Mouse (Mus musculus) E14TG2a.4 (cell line): ENCODE data around the gene Cmas.
A peak's percentile ranks its signal among the peaks of the same experiment; 100 is the strongest.

Source experiments
- H3K27me3 ChIP-seq: 2 replicates; pipeline ENCODE4 v1.6.1; 2014; ENCODE audit warnings: low read length, control low read depth; ENCODE audit not compliant: insufficient read depth
- H3K36me3 ChIP-seq: 2 replicates; pipeline ENCODE4 v1.6.1; 2014; ENCODE audit warnings: low read length, control low read depth; ENCODE audit not compliant: insufficient read depth
- H3K4me1 ChIP-seq: replicated peaks from 2 replicates; pipeline ENCODE4 v1.6.1; 2014; ENCODE audit warnings: low read depth, low read length, control low read depth
- H3K4me3 ChIP-seq: replicated peaks from 2 replicates; pipeline ENCODE4 v1.5.1; 2014; ENCODE audit warnings: mild to moderate bottlenecking, low read length
- H3K9me3 ChIP-seq: 2 replicates; pipeline ENCODE4 v1.6.1; 2014; ENCODE audit warnings: low read length, control low read depth
- CTCF ChIP-seq: conservative IDR thresholded peaks from 2 replicates; pipeline ENCODE4 v1.5.1; 2014; ENCODE audit warnings: low read length
- NANOG ChIP-seq: IDR thresholded peaks from 2 replicates; pipeline ENCODE4 v1.6.1; 2014; ENCODE audit warnings: borderline replicate concordance, low read length, mixed read lengths
- POU5F1 ChIP-seq: IDR thresholded peaks from 2 replicates; pipeline ENCODE4 v1.6.1; 2014; ENCODE audit warnings: low read length, borderline replicate concordance

Cmas gene

DNA sequence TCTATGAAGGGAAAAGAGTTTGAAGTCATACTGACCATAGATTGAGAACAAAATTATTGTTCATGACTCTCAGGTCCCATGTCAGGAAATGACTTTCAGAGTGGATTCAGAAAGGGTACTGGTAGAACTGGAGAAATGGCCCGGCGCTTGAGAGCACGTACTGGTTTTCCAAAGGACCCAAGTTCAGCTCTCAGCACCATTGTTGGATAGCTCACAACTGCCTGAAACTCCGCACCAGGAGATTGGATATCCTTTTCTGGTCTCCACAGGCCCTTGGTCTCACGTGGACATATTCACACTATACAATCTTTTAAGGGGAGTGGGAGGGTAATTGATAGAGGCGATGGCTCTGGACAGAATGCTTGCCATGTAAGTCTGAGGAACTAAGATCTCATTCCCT is 1.5 kb downstream of the Cmas start:
- Histone ChIP-seq H3K36me3 (peaks cover 50% of the 10 kb centered on the region), H3K27me3 (no peaks in the 10 kb centered on the region), H3K9me3 (no peaks in the 10 kb centered on the region), H3K4me3 (peak overlapping the region; percentile 92), H3K4me1 (peaks cover 82% of the 10 kb centered on the region)
- TF ChIP-seq POU5F1 (no peak), CTCF (no peak), NANOG (no peak)

DNA sequence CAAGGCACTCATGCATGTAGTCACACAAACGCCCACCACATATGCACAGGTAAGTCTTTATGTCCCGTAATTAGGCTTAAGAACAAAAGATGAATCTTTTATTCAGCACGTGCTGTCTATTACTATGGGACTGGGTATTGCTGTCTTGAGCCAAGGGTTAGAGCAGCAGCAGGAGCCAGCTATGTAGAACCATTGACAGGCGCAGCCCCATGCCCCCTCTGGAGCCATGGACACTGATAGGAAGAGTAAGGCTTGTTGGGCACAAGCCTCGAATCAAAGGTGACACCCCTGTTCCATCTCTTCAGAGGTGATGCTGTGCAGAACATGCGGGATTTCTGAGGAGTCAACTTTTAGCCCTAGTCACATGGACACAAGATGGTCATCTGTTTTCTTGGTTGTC is 2.1 kb downstream of the Cmas start:
- H3K9me3 ChIP-seq = no peaks in the 10 kb centered on the region
- H3K36me3 ChIP-seq = peaks cover 56% of the 10 kb centered on the region
- H3K4me3 ChIP-seq = no peak overlapping the region
- H3K4me1 ChIP-seq = peaks cover 76% of the 10 kb centered on the region
- TF ChIP-seq POU5F1 = no peak
- TF ChIP-seq CTCF = no peak
- no peak for TF ChIP-seq NANOG
- no peaks in the 10 kb centered on the region for H3K27me3 ChIP-seq

DNA sequence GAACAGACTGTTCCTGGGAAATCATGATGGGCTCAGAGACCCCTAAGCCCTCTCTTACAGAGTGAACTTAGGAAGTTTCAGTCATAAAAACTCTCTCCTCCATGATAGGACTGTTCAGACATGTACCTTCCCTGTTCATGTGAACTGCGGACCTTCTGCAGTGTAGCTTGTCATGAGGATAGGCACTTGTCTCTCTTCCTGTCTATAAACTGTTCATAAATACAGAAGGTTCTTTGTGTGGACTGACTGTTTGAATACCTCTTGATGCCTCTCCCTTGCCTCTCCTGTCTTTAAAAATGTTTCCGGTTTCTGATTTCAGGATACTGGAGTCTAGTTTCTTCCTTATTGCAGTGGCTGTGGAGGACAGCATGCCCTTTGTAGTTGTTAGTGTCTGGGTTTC is 3.1 kb downstream of the Cmas start:
- no peak for TF ChIP-seq POU5F1
- TF ChIP-seq CTCF = no peak
- no peak for TF ChIP-seq NANOG
- Histone ChIP-seq H3K36me3 (peaks cover 67% of the 10 kb centered on the region), H3K9me3 (no peaks in the 10 kb centered on the region), H3K4me1 (peaks cover 65% of the 10 kb centered on the region), H3K4me3 (no peak overlapping the region), H3K27me3 (no peaks in the 10 kb centered on the region)

DNA sequence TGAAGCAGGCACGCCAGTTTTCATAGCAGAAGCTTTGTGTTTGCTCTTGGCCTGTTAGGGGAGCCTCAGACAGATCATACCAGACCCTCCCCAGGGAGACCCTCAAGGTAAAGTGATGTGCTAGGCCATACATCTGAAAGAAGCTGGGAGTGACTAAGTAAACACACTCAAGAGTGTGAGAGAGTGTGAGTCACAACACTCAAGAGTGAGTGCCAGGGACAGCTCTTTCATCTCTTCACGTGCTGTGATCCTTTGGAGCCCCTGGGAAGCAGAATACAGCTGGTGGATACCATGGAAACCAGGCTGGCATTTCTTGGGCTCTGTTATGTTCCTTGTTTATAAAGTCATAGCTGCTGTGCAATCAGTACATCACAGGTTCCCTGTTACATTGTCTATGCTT is 8.4 kb downstream of the Cmas start:
- no peak overlapping the region for H3K4me3 ChIP-seq
- peaks cover 38% of the 10 kb centered on the region for H3K4me1 ChIP-seq
- TF ChIP-seq NANOG (no peak), POU5F1 (no peak), CTCF (no peak)
- H3K36me3 ChIP-seq = peaks cover 98% of the 10 kb centered on the region
- no peaks in the 10 kb centered on the region for H3K9me3 ChIP-seq
- no peaks in the 10 kb centered on the region for H3K27me3 ChIP-seq

DNA sequence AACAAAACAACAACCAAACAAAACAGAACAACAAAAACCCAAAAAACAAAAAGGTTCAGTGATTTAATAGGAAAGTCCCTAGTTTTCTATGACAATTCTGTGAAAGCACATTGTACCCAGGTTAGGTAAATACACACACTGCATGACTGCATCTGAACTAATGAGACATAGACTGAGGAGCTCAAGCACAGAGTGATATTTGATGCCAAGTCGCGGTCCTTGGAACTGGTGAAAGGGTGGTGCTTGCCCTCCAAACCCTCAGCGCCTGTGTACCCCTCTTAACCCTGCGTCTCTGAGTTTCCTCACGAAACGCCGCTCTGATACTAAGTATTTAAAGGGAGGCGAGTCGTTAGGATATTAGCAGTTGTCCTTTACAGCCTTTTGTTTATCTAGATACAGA is 10.8 kb downstream of the Cmas start:
- Histone ChIP-seq H3K4me1 (peaks cover 28% of the 10 kb centered on the region), H3K36me3 (peaks cover 98% of the 10 kb centered on the region), H3K27me3 (no peaks in the 10 kb centered on the region), H3K9me3 (no peaks in the 10 kb centered on the region), H3K4me3 (no peak overlapping the region)
- TF ChIP-seq POU5F1 (no peak), NANOG (no peak), CTCF (no peak)

DNA sequence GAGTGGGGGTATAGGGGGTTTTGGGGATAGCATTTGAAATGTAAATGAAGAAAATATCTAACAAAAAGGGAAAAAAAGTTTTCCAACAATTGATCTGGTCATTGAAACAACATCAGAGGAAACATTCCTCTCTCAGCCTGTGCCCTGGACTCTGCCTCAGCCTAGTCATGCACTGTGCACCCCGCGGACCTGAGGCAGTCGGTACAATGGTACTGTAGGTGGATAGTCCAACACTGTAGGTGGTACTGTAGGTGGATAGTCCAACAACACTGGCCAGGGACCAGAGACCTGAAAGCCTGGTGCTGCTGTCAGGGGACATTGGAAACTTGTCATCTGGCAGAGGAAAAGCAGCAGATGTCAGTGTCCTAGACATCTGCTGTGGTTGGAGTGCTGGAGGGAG is 13.4 kb downstream of the Cmas start:
- TF ChIP-seq NANOG = no peak
- peaks cover 99% of the 10 kb centered on the region for H3K36me3 ChIP-seq
- no peaks in the 10 kb centered on the region for H3K9me3 ChIP-seq
- H3K27me3 ChIP-seq = no peaks in the 10 kb centered on the region
- no peak overlapping the region for H3K4me3 ChIP-seq
- peaks cover 39% of the 10 kb centered on the region for H3K4me1 ChIP-seq

DNA sequence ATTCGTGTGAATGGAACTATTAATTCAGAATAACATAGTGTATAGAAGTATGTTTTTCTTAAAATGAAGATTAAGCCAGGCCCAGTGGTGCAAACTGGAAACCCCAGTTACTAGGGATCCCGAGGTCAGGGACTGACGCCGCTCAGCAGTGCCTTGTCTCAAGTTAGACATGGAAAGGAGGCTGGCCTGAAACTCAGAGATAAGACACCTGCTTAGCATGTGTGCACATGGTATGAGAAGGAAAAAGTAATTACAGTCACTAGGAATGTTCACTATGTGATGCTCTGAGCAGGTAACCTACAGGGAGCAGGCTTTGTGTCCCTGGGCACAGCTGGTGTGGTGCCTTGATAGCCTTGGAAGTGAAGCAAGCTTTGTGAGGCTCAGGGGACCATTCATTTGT is 15.2 kb downstream of the Cmas start:
- Histone ChIP-seq H3K36me3 (peaks cover 95% of the 10 kb centered on the region), H3K4me3 (no peak overlapping the region), H3K4me1 (peaks cover 39% of the 10 kb centered on the region), H3K9me3 (no peaks in the 10 kb centered on the region), H3K27me3 (no peaks in the 10 kb centered on the region)
- TF ChIP-seq CTCF (no peak), NANOG (no peak), POU5F1 (no peak)

DNA sequence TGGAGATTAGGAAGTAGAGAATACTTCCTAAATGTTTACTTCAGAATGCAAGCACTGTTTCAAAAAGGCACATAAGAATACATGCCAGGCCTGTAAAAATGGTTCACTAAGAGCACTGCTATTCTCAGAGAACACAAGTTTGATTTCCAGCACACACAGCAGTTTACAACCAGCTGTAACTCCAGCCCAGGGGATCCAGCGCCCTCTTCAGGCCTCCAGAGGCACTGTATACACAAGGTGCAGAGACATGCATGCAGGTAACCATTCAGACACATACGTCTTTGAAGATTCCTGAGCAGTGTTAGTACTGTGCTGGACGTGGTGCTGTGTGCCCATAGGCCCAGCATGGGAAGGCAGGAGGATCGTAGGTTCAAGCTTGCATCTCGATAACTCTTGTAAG is 17.1 kb downstream of the Cmas start:
- no peak for TF ChIP-seq POU5F1
- TF ChIP-seq CTCF = peak; percentile 83
- H3K27me3 ChIP-seq = no peaks in the 10 kb centered on the region
- peaks cover 82% of the 10 kb centered on the region for H3K36me3 ChIP-seq
- H3K9me3 ChIP-seq = no peaks in the 10 kb centered on the region
- H3K4me3 ChIP-seq = no peak overlapping the region
- H3K4me1 ChIP-seq = peaks cover 35% of the 10 kb centered on the region

DNA sequence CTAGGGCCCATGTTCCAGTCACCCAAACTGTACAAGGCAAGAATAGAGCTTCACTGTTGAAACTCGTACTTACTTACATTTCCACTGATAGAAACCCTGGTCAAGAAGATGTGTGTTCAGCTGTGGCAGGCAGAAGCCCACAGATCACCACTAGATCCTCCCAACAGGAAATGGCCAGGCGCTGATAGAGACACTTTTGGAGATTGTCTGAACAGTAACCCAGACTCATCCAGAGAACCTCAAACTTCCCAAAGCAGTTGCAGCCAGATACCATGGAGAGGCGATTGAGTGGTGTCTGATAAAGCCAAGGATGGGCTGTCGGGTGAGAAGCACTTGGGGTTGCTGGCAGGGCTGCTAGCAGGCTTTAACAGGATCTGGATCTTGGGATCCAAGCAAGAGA is 20.4 kb downstream of the Cmas start:
- no peak for TF ChIP-seq CTCF
- TF ChIP-seq NANOG = no peak
- TF ChIP-seq POU5F1 = no peak
- peaks cover 31% of the 10 kb centered on the region for H3K4me1 ChIP-seq
- H3K27me3 ChIP-seq = no peaks in the 10 kb centered on the region
- no peaks in the 10 kb centered on the region for H3K9me3 ChIP-seq
- H3K36me3 ChIP-seq = peaks cover 49% of the 10 kb centered on the region
- no peak overlapping the region for H3K4me3 ChIP-seq
